Mouse (Mus musculus) liver, embryonic 15.5 days (tissue): ENCODE measurements around the gene Nrm. TPM values are rescaled to one million over a fixed set of nuclear protein-coding genes. Genes with fewer than 3 reads are reported as not detected.

Experiments
- ATAC-seq: fragments of 200-750 bp; cut with Nextera tagmentation; 2 replicates; pipeline ENCODE4 v1.8.0; 2017; ENCODE audit warnings: moderate number of reproducible peaks, mild to moderate bottlenecking, moderate library complexity; ENCODE audit not compliant: insufficient read depth
- H3K27ac ChIP-seq: fragments of 300-500 bp; sonication (generic); replicated peaks from 2 replicates; pipeline ENCODE4 v1.5.1; 2015; ENCODE audit warnings: mild to moderate bottlenecking, inconsistent platforms
- H3K27me3 ChIP-seq: fragments of 300-500 bp; sonication (generic); 2 replicates; pipeline ENCODE4 v1.6.1; 2015; ENCODE audit warnings: mild to moderate bottlenecking, inconsistent platforms
- H3K36me3 ChIP-seq: fragments of 300-500 bp; sonication (generic); replicated peaks from 2 replicates; pipeline ENCODE4 v1.6.1; 2015; ENCODE audit warnings: moderate library complexity, mild to moderate bottlenecking, inconsistent platforms
- H3K4me1 ChIP-seq: fragments of 300-500 bp; sonication (generic); replicated peaks from 2 replicates; pipeline ENCODE4 v1.6.1; 2015; ENCODE audit warnings: inconsistent platforms
- H3K4me2 ChIP-seq: fragments of 300-500 bp; sonication (generic); 2 replicates; pipeline ENCODE4 v1.6.1; 2015; ENCODE audit warnings: moderate library complexity, mild to moderate bottlenecking, inconsistent platforms
- H3K4me3 ChIP-seq: fragments of 300-500 bp; sonication (generic); replicated peaks from 2 replicates; pipeline ENCODE4 v1.5.1; 2015; ENCODE audit warnings: mild to moderate bottlenecking, inconsistent platforms
- H3K9ac ChIP-seq: fragments of 300-500 bp; sonication (generic); 2 replicates; pipeline ENCODE4 v1.6.1; 2015; ENCODE audit warnings: moderate library complexity, mild to moderate bottlenecking, inconsistent platforms
- H3K9me3 ChIP-seq: fragments of 300-500 bp; sonication (generic); replicated peaks from 2 replicates; pipeline ENCODE4 v1.6.1; 2016; ENCODE audit warnings: inconsistent platforms
- WGBS: fragments of 180-500 bp; shearing (Covaris S2); methylation state at CpG from one replicate; pipeline ENCODE4 v1.1.7; 2015; ENCODE audit warnings: mixed read lengths; ENCODE audit not compliant: insufficient replicate concordance; 5-methylcytosine and 5-hydroxymethylcytosine counted together
- polyA plus RNA-seq: library from polyadenylated mRNA; unstranded; fragments of >200 nt; fragmentation: Nextera tagmentation; extraction: Ambion mirVana; gene quantifications from 2 replicates; pipeline ENCODE4 v1.2.1, GENCODE M21; 2015

Gene Nrm
- polyA plus RNA-seq, 1 experiment from 2014 or later: 22.5 TPM

DNA sequence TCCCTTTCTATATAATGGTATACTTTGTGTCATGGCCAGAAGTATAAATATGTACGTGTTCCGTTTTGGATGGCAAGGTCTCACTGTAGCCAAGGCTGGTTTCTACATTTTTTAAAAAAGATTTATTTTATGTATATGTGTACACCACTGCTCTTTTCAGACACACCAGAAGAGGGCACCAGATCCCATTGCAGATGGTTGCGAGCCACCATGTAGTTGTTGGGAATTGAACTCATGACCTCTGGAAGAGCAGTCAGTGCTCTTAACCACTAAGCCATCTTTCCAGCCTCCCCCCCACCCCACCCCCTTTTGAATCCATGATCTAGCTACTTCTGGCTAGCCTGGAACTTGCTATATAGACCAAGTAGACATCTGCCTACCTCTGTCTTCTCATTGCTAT lies 17.6 kb upstream of the Nrm start:
- Histone ChIP-seq H3K27me3 (no peaks in the 10 kb centered on the region), H3K9me3 (no peaks in the 10 kb centered on the region), H3K4me3 (no peak overlapping the region), H3K36me3 (peaks cover 43% of the 10 kb centered on the region), H3K4me2 (no peak overlapping the region), H3K4me1 (peaks cover 43% of the 10 kb centered on the region), H3K27ac (no peak overlapping the region), H3K9ac (no peak overlapping the region)
- no peak for ATAC-seq
- WGBS: 87% methylated on average over 3 of the region's 3 CpGs

DNA sequence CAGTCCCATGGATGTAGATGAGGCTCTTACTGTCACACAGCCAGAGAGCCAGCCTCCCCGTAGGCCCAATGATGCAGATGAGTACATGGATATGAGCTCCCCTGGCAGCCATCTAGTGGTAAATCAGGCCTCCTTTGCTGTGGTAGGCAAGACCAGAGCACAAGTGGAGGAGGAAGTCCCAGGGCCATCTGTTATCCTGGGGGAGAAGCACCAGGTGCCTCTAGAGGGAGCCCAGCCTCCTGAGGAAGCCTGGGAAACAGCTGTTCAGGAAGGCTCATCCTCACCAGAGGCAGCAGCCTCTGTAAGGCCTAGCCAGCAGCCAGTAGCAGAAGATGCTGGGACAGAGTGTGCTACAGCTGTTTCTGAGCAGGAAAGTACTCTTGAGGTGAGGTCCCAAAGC lies 13.0 kb upstream of the Nrm start:
- WGBS: 45% methylated on average over 1 of the region's 1 CpGs
- H3K4me2 ChIP-seq: no peak overlapping the region
- no peaks in the 10 kb centered on the region for H3K27me3 ChIP-seq
- ATAC-seq: no peak
- H3K4me3 ChIP-seq: no peak overlapping the region
- no peak overlapping the region for H3K27ac ChIP-seq
- H3K4me1 ChIP-seq: peaks cover 21% of the 10 kb centered on the region
- no peak overlapping the region for H3K9ac ChIP-seq
- H3K9me3 ChIP-seq: no peaks in the 10 kb centered on the region
- H3K36me3 ChIP-seq: peaks cover 87% of the 10 kb centered on the region

DNA sequence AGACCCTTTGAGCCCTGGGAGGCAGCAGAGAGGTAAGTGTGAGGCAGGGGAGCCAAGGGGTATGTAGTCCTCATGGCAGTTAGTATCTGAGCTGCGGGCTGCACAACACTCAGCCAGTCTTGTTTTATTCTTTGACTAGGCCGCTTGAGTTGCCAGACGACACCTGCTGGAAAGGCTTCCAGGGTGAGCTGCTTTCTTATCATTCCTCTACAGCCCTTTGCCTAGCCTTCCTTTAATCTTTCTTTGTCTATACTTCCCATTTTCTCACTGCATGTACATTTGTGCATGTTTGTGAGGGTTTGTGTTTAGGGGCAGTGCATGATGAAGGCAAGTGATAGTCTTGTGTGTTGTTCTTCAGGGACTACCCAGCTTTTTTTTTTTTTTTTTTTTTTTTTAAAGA lies 10.1 kb upstream of the Nrm start:
- Histone ChIP-seq H3K4me2 (peak overlapping the region; percentile 19; the same call in 1 of the 2 replicates), H3K9me3 (no peaks in the 10 kb centered on the region), H3K4me3 (no peak overlapping the region), H3K27ac (peak overlapping the region; percentile 79), H3K4me1 (peaks cover 15% of the 10 kb centered on the region), H3K27me3 (no peaks in the 10 kb centered on the region), H3K9ac (peak overlapping the region; percentile 31; the same call in 1 of the 2 replicates), H3K36me3 (peaks cover 89% of the 10 kb centered on the region)
- WGBS: 29% methylated on average over 3 of the region's 3 CpGs
- ATAC-seq: peak; percentile 60

DNA sequence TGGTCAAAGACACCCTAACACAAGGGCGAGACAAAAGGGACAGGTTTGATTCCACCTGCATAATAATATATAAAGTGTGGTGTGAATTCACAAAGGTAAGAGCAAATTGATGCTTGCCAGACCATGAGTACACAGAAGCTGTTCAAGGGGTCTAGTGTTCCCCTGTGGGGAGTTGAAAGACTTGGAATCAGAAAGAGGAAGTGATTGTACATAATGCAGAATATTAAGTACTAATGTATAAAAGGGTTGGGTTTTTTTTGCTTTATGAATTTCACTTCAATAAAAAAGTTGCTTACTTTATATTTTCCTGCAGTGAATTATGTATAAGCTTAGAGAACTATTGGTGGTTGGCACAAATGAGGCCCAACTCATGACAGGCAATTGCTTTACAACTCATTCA lies 1.7 kb upstream of the Nrm start:
- H3K27me3 ChIP-seq: peaks cover 12% of the 10 kb centered on the region
- WGBS: 69% methylated on average over 1 of the region's 1 CpGs
- no peak overlapping the region for H3K9ac ChIP-seq
- no peaks in the 10 kb centered on the region for H3K9me3 ChIP-seq
- H3K4me3 ChIP-seq: no peak overlapping the region
- no peak for ATAC-seq
- no peak overlapping the region for H3K27ac ChIP-seq
- H3K4me1 ChIP-seq: peaks cover 24% of the 10 kb centered on the region
- peaks cover 33% of the 10 kb centered on the region for H3K36me3 ChIP-seq
- no peak overlapping the region for H3K4me2 ChIP-seq

DNA sequence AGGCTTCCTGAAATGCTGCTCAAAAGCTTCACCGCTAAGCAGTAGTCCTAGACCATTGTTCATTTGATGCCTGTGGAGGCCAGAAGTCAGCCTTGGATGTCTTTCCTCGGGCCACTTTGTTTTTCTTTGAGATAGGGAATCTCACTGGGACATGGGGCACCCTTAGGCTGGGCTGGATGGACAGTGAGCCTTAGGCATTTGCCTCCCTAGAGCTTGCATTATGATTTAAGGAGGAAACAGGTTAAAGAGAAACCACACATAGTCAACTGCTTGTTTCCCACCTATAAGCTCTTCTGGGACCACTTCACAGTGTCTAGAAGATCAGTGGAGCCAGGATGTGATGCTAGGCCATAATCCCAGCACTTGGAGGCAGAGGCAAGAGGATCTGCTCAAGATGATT lies 1.3 kb upstream of the Nrm start:
- Histone ChIP-seq H3K27me3 (peaks cover 16% of the 10 kb centered on the region), H3K9me3 (no peaks in the 10 kb centered on the region), H3K27ac (no peak overlapping the region), H3K36me3 (peaks cover 31% of the 10 kb centered on the region), H3K9ac (no peak overlapping the region), H3K4me2 (no peak overlapping the region), H3K4me3 (no peak overlapping the region), H3K4me1 (peaks cover 29% of the 10 kb centered on the region)
- no peak for ATAC-seq
- 64% methylated on average over 2 of the region's 2 CpGs for WGBS

DNA sequence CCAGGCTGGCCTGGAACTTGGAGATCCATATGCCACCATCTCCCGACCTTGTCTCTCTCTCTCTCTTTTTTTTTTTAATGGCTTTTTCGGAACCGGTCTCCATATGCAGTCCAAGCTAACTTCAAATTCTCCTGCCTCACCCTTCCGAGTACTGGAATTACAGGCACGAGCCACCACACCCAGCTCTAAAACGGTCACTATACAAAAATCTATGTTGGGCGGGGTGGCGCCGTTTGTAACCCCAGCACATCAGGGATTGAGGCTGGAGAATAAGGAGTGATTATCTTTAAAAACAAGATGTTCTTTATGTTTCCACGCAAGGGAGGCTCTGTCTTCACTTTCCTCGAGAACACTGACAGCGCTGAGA lies 304 bp upstream of the Nrm start:
- Histone ChIP-seq H3K27me3 (peaks cover 26% of the 10 kb centered on the region), H3K9me3 (no peaks in the 10 kb centered on the region), H3K9ac (peak overlapping the region; percentile 82), H3K4me3 (peak overlapping the region; percentile 90), H3K27ac (peak overlapping the region; percentile 85; the same call in 1 of the 2 replicates), H3K4me1 (peaks cover 39% of the 10 kb centered on the region), H3K36me3 (peaks cover 28% of the 10 kb centered on the region), H3K4me2 (peak overlapping the region; percentile 82)
- ATAC-seq: peak; percentile 35; the same call in 1 of the 2 replicates
- 5% methylated on average over 12 of the region's 12 CpGs for WGBS

DNA sequence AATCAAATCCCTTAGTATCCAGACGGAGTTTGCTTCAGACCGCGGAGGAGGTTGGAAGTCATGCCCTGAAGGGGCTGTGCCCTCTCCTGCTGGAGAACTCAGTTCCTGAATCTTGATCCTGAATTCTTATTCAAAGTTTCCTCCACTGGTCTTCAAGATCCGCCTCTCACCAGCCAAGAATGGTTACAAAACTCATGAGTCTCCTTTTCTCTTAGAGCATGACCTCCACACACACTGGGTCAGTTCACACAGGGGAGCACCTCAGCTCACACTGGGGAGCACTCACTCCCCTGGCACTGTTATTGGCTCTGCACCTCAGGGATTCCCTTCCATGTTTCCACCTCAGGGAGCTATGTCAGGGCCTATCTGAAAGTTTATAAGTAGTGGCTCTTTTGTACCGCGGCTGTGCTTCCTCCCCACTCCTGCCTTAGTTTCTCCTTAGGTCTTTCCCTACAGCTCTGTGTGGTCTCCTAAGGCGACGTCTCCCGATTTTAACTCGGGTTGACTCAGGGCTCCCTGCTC lies 3.8 kb downstream of the Nrm start:
- Histone ChIP-seq H3K27ac (peak overlapping the region; percentile 75; the same call in 1 of the 2 replicates), H3K36me3 (0 out of 2 replicates have a peak, but pooled peaks cover 4% of the 10 kb centered on the region), H3K9ac (0 out of 2 replicates have a peak overlapping the region, but pooled peaks have one; percentile 44), H3K4me1 (peaks cover 71% of the 10 kb centered on the region), H3K9me3 (no peaks in the 10 kb centered on the region), H3K4me2 (peak overlapping the region; percentile 78), H3K27me3 (peaks cover 67% of the 10 kb centered on the region), H3K4me3 (peak overlapping the region; percentile 58)
- WGBS: 33% methylated on average over 10 of the region's 10 CpGs
- no peak for ATAC-seq

DNA sequence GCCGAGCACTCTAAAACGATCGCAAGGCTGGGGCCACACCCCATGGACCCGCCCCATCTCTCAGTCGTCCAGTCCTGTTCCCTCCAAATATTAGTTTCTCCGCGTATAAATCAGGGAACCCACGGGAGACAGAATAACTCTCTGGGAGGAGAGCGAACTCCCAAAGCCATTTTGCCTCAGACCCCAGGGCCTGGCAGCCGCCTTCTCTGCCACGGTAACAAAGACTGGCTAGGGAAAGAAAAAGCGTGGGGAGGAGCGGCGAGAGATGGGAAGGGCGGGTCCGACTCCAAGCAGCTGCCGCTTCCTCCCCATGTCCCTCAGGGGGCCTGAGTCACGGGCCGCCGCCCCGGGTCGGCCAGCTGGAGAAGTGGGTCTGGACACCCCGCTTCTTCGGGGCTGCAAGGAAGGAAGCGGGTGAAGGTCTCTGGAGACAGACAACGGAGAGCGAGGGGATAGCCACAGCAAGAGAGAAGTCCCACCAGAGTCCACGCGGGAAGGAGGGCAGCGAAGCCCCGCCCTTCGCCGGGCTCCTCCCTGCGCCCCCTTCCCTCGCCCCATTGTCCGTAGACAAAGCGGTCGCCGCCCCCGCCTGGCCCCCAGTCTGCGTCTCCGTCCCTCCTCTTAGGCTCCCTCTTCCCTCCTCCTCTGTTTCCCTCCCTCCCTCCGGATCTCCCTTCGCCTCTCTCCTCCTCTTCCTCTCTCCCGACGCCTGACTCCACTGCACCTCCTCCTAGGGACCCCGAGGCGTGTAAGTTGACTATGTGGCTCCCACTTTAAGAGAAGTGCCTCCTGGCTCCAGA lies 4.6 kb downstream of the Nrm start, which contains the start of gene Ppp1r18:
Gene Ppp1r18, plus strand, starts transcription at position 113 of the 800 bp plus-strand sequence.
- H3K4me2 ChIP-seq: peak within 1 kb of the TSS; percentile 78
- under 1% methylated on average over 48 of the region's 48 CpGs for WGBS
- no peaks in the 10 kb centered on the region for H3K9me3 ChIP-seq
- H3K4me3 ChIP-seq: peak within 1 kb of the TSS; percentile 58
- peaks cover 67% of the 10 kb centered on the region for H3K4me1 ChIP-seq
- H3K27me3 ChIP-seq: peaks cover 75% of the 10 kb centered on the region
- no peak for ATAC-seq
- H3K36me3 ChIP-seq: 0 out of 2 replicates have a peak, but pooled peaks cover 4% of the 10 kb centered on the region
- peak within 1 kb of the TSS; percentile 44 for H3K9ac ChIP-seq
- H3K27ac ChIP-seq: peak within 1 kb of the TSS; percentile 75

DNA sequence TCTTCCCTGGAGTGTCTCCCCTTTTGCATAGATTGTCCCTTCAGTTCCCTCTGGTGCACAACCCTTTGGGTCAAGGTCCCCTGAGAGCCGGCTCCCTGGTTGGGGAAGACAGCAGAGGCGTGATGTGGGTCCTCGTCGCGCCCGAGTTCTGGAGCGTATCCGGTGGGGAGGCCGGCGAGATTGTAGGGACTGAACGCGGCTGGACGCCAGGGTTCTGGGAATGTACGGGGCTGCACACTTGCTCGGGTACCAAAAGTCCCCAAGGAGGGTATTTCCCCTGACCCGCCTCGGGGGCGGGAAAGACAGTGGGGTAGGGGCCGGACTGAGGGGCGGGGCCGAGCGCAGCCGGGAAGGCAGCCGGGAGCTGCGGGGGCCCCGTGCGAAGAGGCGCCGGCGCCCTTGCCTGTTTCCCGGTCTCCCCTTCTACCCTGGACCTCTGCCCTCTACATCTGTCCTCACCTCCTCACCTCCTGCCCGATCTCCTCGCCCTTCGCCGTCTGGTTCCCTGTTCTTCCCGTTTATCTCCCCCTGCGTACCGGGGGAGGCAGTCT lies 5.2 kb downstream of the Nrm start:
- Histone ChIP-seq H3K27me3 (peaks cover 81% of the 10 kb centered on the region), H3K4me3 (peak overlapping the region; percentile 58), H3K9me3 (no peaks in the 10 kb centered on the region), H3K4me1 (peaks cover 64% of the 10 kb centered on the region), H3K9ac (peak overlapping the region; percentile 44), H3K27ac (peak overlapping the region; percentile 75), H3K4me2 (peak overlapping the region; percentile 78), H3K36me3 (peaks cover 7% of the 10 kb centered on the region; the same call in 1 of the 2 replicates)
- WGBS: under 1% methylated on average over 37 of the region's 38 CpGs
- ATAC-seq: peak; percentile 13; the same call in 1 of the 2 replicates

DNA sequence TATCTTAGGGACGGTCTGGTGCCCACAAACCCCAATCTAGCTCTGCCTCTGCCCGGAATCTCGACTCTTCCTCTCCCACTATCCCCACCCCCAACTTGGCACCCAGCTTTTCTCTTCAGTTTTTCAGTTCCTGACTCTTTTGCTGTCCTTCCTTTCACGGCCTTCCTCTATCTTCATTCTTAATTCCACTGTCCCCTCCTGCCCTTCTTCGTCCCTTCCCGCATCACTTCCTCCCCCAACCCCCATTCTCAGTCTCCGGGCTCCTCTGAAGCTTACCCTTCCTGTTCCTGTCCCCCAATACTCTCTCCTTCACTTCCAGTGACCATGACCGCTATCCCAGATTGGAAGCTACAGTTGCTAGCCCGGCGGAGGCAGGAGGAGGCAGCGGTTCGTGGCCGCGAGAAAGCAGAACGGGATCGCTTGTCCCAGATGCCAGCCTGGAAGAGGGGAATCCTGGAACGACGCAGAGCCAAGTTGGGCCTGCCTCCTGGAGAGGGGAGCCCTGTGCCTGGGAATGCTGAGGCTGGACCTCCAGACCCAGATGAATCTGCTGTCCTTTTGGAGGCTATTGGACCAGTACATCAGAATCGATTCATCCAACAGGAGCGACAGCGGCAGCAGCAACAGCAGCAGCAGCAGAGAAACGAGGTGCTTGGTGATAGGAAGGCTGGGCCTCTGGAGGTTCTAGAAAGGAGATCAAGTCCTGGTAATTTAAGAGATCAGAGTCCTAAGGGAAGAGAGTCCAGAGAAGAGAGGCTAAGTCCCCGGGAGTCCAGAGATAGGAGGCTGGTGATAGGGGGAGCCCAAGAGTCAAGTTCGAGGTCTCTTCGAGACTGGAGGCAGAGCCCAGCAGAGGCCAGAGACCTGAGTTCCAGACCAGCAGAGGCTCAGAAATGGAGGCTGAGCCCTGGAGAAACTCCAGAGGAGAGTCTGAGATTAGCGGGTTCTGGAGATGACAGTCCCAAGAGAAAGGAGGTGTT lies 6.1 kb downstream of the Nrm start:
- Histone ChIP-seq H3K9me3 (no peaks in the 10 kb centered on the region), H3K4me2 (peak overlapping the region; percentile 78), H3K4me3 (peak overlapping the region; percentile 58), H3K27ac (peak overlapping the region; percentile 82), H3K4me1 (peaks cover 61% of the 10 kb centered on the region), H3K27me3 (peaks cover 83% of the 10 kb centered on the region), H3K9ac (peak overlapping the region; percentile 44), H3K36me3 (peaks cover 8% of the 10 kb centered on the region; the same call in 1 of the 2 replicates)
- WGBS: 4% methylated on average over 26 of the region's 26 CpGs
- ATAC-seq: no peak
